Mouse (Mus musculus) gastrocnemius, postnatal 14 days (tissue): ENCODE measurements around the gene Wdr25. TPM values are rescaled to one million over a fixed set of nuclear protein-coding genes. Genes with fewer than 3 reads are reported as not detected.

Experiments
- DNase-seq: peaks from one replicate; pipeline ENCODE4 v3.0.0; 2021; ENCODE audit warnings: mixed read lengths
- intact Hi-C: fragments of 180-260 bp; cut with DNase I; formaldehyde crosslinking; loops from one replicate; pipeline ENCODE4 v1.15.1; 2025; ENCODE audit warnings: low total_unique reads
- total RNA-seq, 2 experiments: library from RNA; stranded (reverse); gene quantifications; 2 replicates each; pipeline ENCODE4 v1.2.3; 2021

Gene Wdr25
- total RNA-seq, 2 experiments from 2014 or later, result 3.5 to 3.6 TPM

- peak; percentile 53 for DNase-seq
- intact Hi-C loops, result no loop called here
These were observed 143.6 kb downstream of the Wdr25 start for GRCm38 (mm10) chr12:109037026-109037425.

- intact Hi-C loops, result no loop called here
- DNase-seq, result no peak
These were observed 144.9 kb downstream of the Wdr25 start for GRCm38 (mm10) chr12:109038179-109038819.

GRCm38 (mm10) chr12:109039311-109039710 is 145.9 kb downstream of the Wdr25 start:
- DNase-seq, result no peak
- intact Hi-C loops, result no loop called here

- no peak for DNase-seq
- intact Hi-C loops, result no loop called here
These were observed 151.1 kb downstream of the Wdr25 start for GRCm38 (mm10) chr12:109044497-109044896.

GRCm38 (mm10) chr12:109045581-109045980 is 152.2 kb downstream of the Wdr25 start:
- DNase-seq, result no peak
- intact Hi-C loops, result no loop called here

GRCm38 (mm10) chr12:109049949-109050348 is 156.5 kb downstream of the Wdr25 start:
- no peak for DNase-seq
- intact Hi-C loops, result no loop called here

- intact Hi-C loops, result no loop called here
- no peak for DNase-seq
These were observed 159.8 kb downstream of the Wdr25 start for GRCm38 (mm10) chr12:109053020-109053806.

- intact Hi-C loops, result no loop called here
- DNase-seq, result no peak
These were observed 164.3 kb downstream of the Wdr25 start for GRCm38 (mm10) chr12:109057736-109058135.

GRCm38 (mm10) chr12:109058660-109059059 is 165.2 kb downstream of the Wdr25 start:
- DNase-seq, result no peak
- intact Hi-C loops, result no loop called here

GRCm38 (mm10) chr12:109067561-109068135 is 174.2 kb downstream of the Wdr25 start:
- intact Hi-C loops, result no loop called here
- peak; percentile 22 for DNase-seq

GRCm38 (mm10) chr12:109068167-109068653 is 174.8 kb downstream of the Wdr25 start, which contains the start of gene Begain:
Begain (minus strand) TSS chr12:109068217.
- intact Hi-C loops, result no loop called here
- no peak for DNase-seq

GRCm38 (mm10) chr12:109068738-109069137 is 175.3 kb downstream of the Wdr25 start:
- no peak for DNase-seq
- intact Hi-C loops, result no loop called here

- intact Hi-C loops, result no loop called here
- no peak for DNase-seq
These were observed 176.3 kb downstream of the Wdr25 start for GRCm38 (mm10) chr12:109069751-109070150.

- intact Hi-C loops, result no loop called here
These were observed 177.8 kb downstream of the Wdr25 start for GRCm38 (mm10) chr12:109071248-109071647.

GRCm38 (mm10) chr12:109074106-109074505 is 180.7 kb downstream of the Wdr25 start:
- no peak for DNase-seq
- intact Hi-C loops, result no loop called here

More at GRCm38 (mm10) chr12:109071248-109071647, 177.8 kb downstream of the Wdr25 start:
- DNase-seq, result peak; percentile 18

GRCm38 (mm10) chr12:109074777-109075285 is 181.4 kb downstream of the Wdr25 start:
- DNase-seq, result no peak
- intact Hi-C loops, result no loop called here

- intact Hi-C loops, result no loop called here
- no peak for DNase-seq
These were observed 183.6 kb downstream of the Wdr25 start for GRCm38 (mm10) chr12:109077036-109077435.
